8 mouse cellular contexts compared by ENCODE assay signal in the genomic region with DNA sequence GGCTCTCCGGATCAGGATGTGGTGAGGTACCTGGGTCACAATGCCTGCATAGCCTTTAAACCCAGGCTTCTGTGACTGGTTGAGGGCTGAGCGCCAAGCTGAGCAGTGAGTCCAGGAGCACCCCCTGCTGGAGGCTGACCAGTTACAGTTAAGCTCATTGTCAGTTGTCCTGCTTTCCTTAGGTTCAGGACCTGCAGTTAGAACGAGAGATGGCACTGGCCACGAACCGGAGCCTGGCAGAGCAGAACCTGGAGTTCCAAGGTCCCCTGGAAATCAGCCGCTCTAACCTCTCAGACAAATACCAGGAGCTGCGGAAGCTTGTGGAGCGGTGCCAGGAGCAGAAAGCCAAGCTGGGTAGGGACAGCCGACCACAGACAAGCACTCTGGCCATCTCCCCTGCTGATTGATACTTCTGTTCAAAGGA. TPM values are rescaled to one million over a fixed set of nuclear protein-coding genes. Genes with fewer than 3 reads are reported as not detected.
DNase-seq lines count a peak whose midpoint lies in the region; ATAC-seq and TF ChIP-seq lines count a peak whose summit lies in the region.

No protein-coding gene starts in this region.

- H3K9ac ChIP-seq in heart, embryonic 14.5 days (ENCODE audit: low read length), result peak overlapping the region; percentile 44; the same call in 1 of the 2 replicates
- no peak overlapping the region for H3K9ac ChIP-seq in kidney, postnatal 0 days (ENCODE audit: low read depth, low read length)
- no peak overlapping the region for H3K9ac ChIP-seq in liver, embryonic 12.5 days
- H3K9ac ChIP-seq in neural tube, embryonic 12.5 days, result no peak overlapping the region

- peak overlapping the region; percentile 97 to 98 for H3K27ac ChIP-seq in heart, embryonic 14.5 days (replicated peaks in 1 of 2; ENCODE audit: control insufficient read depth in 1 of 2, insufficient read depth in 1 of 2, low read depth in 2 of 2, low read length in 2 of 2)
- no peak overlapping the region for H3K27ac ChIP-seq in kidney, postnatal 0 days
- no peak overlapping the region for H3K27ac ChIP-seq in liver, embryonic 12.5 days
- peak overlapping the region; percentile 82 for H3K27ac ChIP-seq in neural tube, embryonic 12.5 days
- H3K27ac ChIP-seq in thymus, adult 2 months (ENCODE audit: control insufficient read depth, insufficient read depth, low read length), result no peak overlapping the region

- TF ChIP-seq CTCF in kidney, postnatal 0 days (IDR thresholded peaks at IDR 0.05; ENCODE audit: low read depth), result peak; percentile 75
- TF ChIP-seq CTCF in thymus, adult 2 months (IDR thresholded peaks at IDR 0.05; ENCODE audit: borderline replicate concordance, control insufficient read depth, extremely low read depth, insufficient read depth, low read length, poor library complexity), result 0 out of 2 replicates have a peak, but pooled peaks have one; percentile 49

- no peak for TF ChIP-seq POLR2A in thymus, adult 2 months (IDR thresholded peaks at IDR 0.05; ENCODE audit: control insufficient read depth, extremely low read depth, insufficient read depth, low read length, poor library complexity)

- no peaks in the 10 kb centered on the region for H3K9me3 ChIP-seq in heart, embryonic 14.5 days (ENCODE audit: control insufficient read depth, low read length)
- H3K9me3 ChIP-seq in kidney, postnatal 0 days (replicated peaks; ENCODE audit: low read length), result no peaks in the 10 kb centered on the region
- no peaks in the 10 kb centered on the region for H3K9me3 ChIP-seq in liver, embryonic 12.5 days (replicated peaks)
- no peaks in the 10 kb centered on the region for H3K9me3 ChIP-seq in neural tube, embryonic 12.5 days

- H3K4me2 ChIP-seq in heart, embryonic 14.5 days (ENCODE audit: low read length), result peak overlapping the region; percentile 23; the same call in 1 of the 2 replicates
- H3K4me2 ChIP-seq in kidney, postnatal 0 days (ENCODE audit: low read length), result no peak overlapping the region
- no peak overlapping the region for H3K4me2 ChIP-seq in liver, embryonic 12.5 days
- H3K4me2 ChIP-seq in neural tube, embryonic 12.5 days (replicated peaks), result peak overlapping the region; percentile 25; the same call in 1 of the 2 replicates

- peak; percentile 48; the same call in 1 of the 2 replicates for ATAC-seq in heart, embryonic 14.5 days (ENCODE audit: insufficient number of reproducible peaks, insufficient read depth, low FRiP score, low read depth)
- no peak for ATAC-seq in kidney, postnatal 0 days (replicated peaks; ENCODE audit: low FRiP score, low read depth)
- ATAC-seq in liver, embryonic 12.5 days, result peak; percentile 39
- ATAC-seq in neural tube, embryonic 12.5 days (ENCODE audit: low FRiP score, low read depth), result peak; percentile 36

- peaks cover 61% of the 10 kb centered on the region for H3K36me3 ChIP-seq in heart, embryonic 14.5 days (ENCODE audit: control insufficient read depth, insufficient read depth, low read length)
- H3K36me3 ChIP-seq in kidney, postnatal 0 days (ENCODE audit: insufficient read depth, low read length), result peaks cover 47% of the 10 kb centered on the region
- H3K36me3 ChIP-seq in liver, embryonic 12.5 days, result peaks cover 78% of the 10 kb centered on the region
- H3K36me3 ChIP-seq in neural tube, embryonic 12.5 days, result peaks cover 49% of the 10 kb centered on the region
- peaks cover 16% of the 10 kb centered on the region for H3K36me3 ChIP-seq in thymus, adult 2 months (ENCODE audit: control insufficient read depth, insufficient read depth, low read length)

- H3K4me1 ChIP-seq in heart, embryonic 14.5 days (ENCODE audit: control insufficient read depth in 2 of 2, insufficient read depth in 2 of 2, low read length in 2 of 2), result peaks cover 22 to 40% of the 10 kb centered on the region in 2 experiments
- H3K4me1 ChIP-seq in kidney, postnatal 0 days (replicated peaks; ENCODE audit: insufficient read depth, low read length), result no peaks in the 10 kb centered on the region
- peaks cover 19% of the 10 kb centered on the region for H3K4me1 ChIP-seq in liver, embryonic 12.5 days
- H3K4me1 ChIP-seq in neural tube, embryonic 12.5 days, result peaks cover 13% of the 10 kb centered on the region
- peaks cover 7% of the 10 kb centered on the region for H3K4me1 ChIP-seq in thymus, adult 2 months (replicated peaks; ENCODE audit: control insufficient read depth, insufficient read depth, low read length)

- DNase-seq in CD8-positive naive resting alpha-beta T cell, adult 2 months (ENCODE audit: low read depth in 2 of 2, low spot score in 2 of 2), result peak; percentile 31 to 49
- peak; percentile 93 for DNase-seq in brain, adult 2 months (ENCODE audit: low read depth, low spot score)
- peak; percentile 47 for DNase-seq in fibroblast of lung, adult 2 months (ENCODE audit: low read depth)
- peak; percentile 56 for DNase-seq in kidney, postnatal 0 days (ENCODE audit: low spot score)
- peak; percentile 61 for DNase-seq in thymus, adult 2 months

- H3K27me3 ChIP-seq in heart, embryonic 14.5 days (ENCODE audit: control insufficient read depth, insufficient read depth, low read length), result no peaks in the 10 kb centered on the region
- H3K27me3 ChIP-seq in kidney, postnatal 0 days (ENCODE audit: insufficient read depth, low read length), result no peaks in the 10 kb centered on the region
- no peaks in the 10 kb centered on the region for H3K27me3 ChIP-seq in liver, embryonic 12.5 days (replicated peaks)
- no peaks in the 10 kb centered on the region for H3K27me3 ChIP-seq in neural tube, embryonic 12.5 days (replicated peaks)
- no peaks in the 10 kb centered on the region for H3K27me3 ChIP-seq in thymus, adult 2 months (ENCODE audit: control insufficient read depth, insufficient read depth, low read length)

- 60% methylated on average over 9 of the region's 9 CpGs for WGBS in heart, embryonic 14.5 days
- 82% methylated on average over 9 of the region's 9 CpGs for WGBS in kidney, postnatal 0 days
- 80% methylated on average over 9 of the region's 9 CpGs for WGBS in liver, embryonic 12.5 days (ENCODE audit: insufficient replicate concordance)
- 78% methylated on average over 9 of the region's 9 CpGs for WGBS in neural tube, embryonic 12.5 days
- 61% methylated on average over 9 of the region's 9 CpGs for WGBS in thymus, adult 2 months

- no peak overlapping the region for H3K4me3 ChIP-seq in heart, embryonic 14.5 days (ENCODE audit: control insufficient read depth in 1 of 2, insufficient read depth in 1 of 2, low read depth in 1 of 2, low read length in 2 of 2)
- no peak overlapping the region for H3K4me3 ChIP-seq in kidney, postnatal 0 days (replicated peaks; ENCODE audit: low read depth, low read length)
- no peak overlapping the region for H3K4me3 ChIP-seq in liver, embryonic 12.5 days
- no peak overlapping the region for H3K4me3 ChIP-seq in neural tube, embryonic 12.5 days
- no peak overlapping the region for H3K4me3 ChIP-seq in thymus, adult 2 months (ENCODE audit: control insufficient read depth, insufficient read depth, low read length)

RNA-seq across cellular contexts. Expression of a gene that starts 21.6 kb away (rescaled TPM):
- 28.4 and 30.0 TPM in 2 replicates for polyA plus RNA-seq in heart, embryonic 14.5 days (2014; fragmentation: Nextera tagmentation; extraction: Ambion mirVana)
- polyA plus RNA-seq in kidney, postnatal 0 days (2015; fragmentation: Nextera tagmentation; extraction: Ambion mirVana), result 32.1 and 35.5 TPM in 2 replicates
- 14.5 and 14.8 TPM in 2 replicates for polyA plus RNA-seq in liver, embryonic 12.5 days (2016; fragmentation: Nextera tagmentation; extraction: Ambion mirVana)
- 33.8 and 39.2 TPM in 2 replicates for polyA plus RNA-seq in neural tube, embryonic 12.5 days (2016; fragmentation: Nextera tagmentation; extraction: Ambion mirVana)
- 38.2 and 40.4 TPM in 2 replicates for polyA plus RNA-seq in thymus, adult 2 months (2012; rRNA removed)

RNA-seq across cellular contexts. Expression of a gene that starts 28.7 kb away (rescaled TPM):
- polyA plus RNA-seq in heart, embryonic 14.5 days (2014; fragmentation: Nextera tagmentation; extraction: Ambion mirVana), result 0.66 and 1.4 TPM in 2 replicates
- 0.11 and 0.23 TPM in 2 replicates for polyA plus RNA-seq in kidney, postnatal 0 days (2015; fragmentation: Nextera tagmentation; extraction: Ambion mirVana)
- polyA plus RNA-seq in liver, embryonic 12.5 days (2016; fragmentation: Nextera tagmentation; extraction: Ambion mirVana), result 0.24 TPM in 1 of 2 replicates, not detected in the other
- 0.08 TPM in 1 of 2 replicates, not detected in the other for polyA plus RNA-seq in neural tube, embryonic 12.5 days (2016; fragmentation: Nextera tagmentation; extraction: Ambion mirVana)
- 250 and 282 TPM in 2 replicates for polyA plus RNA-seq in thymus, adult 2 months (2012; rRNA removed)

RNA-seq across cellular contexts. Expression of a gene that starts 32.2 kb away (rescaled TPM):
- not detected in 2 replicates for polyA plus RNA-seq in heart, embryonic 14.5 days (2014; fragmentation: Nextera tagmentation; extraction: Ambion mirVana)
- polyA plus RNA-seq in kidney, postnatal 0 days (2015; fragmentation: Nextera tagmentation; extraction: Ambion mirVana), result 0.43 and 0.70 TPM in 2 replicates
- polyA plus RNA-seq in liver, embryonic 12.5 days (2016; fragmentation: Nextera tagmentation; extraction: Ambion mirVana), result 0.08 TPM in 1 of 2 replicates, not detected in the other
- not detected in 2 replicates for polyA plus RNA-seq in neural tube, embryonic 12.5 days (2016; fragmentation: Nextera tagmentation; extraction: Ambion mirVana)
- polyA plus RNA-seq in thymus, adult 2 months (2012; rRNA removed), result 0.46 and 0.59 TPM in 2 replicates

Comparison
In these comparisons a context has a peak if more than half of its experiments do, and no peak if none do; other contexts are left out.
1. DNase-seq: peak in every context shown above with its lines; median percentile 93 in brain, adult 2 months; 61 in thymus, adult 2 months; 56 in kidney, postnatal 0 days; 47 in fibroblast of lung, adult 2 months; 40 in CD8-positive naive resting alpha-beta T cell, adult 2 months.
2. H3K27ac ChIP-seq: peak in heart, embryonic 14.5 days (2 of 2) and neural tube, embryonic 12.5 days (single experiment); none in kidney, postnatal 0 days (single experiment), liver, embryonic 12.5 days (single experiment) and thymus, adult 2 months (single experiment).
3. H3K4me2 ChIP-seq: peak in heart, embryonic 14.5 days (single experiment) and neural tube, embryonic 12.5 days (single experiment); none in kidney, postnatal 0 days (single experiment) and liver, embryonic 12.5 days (single experiment).
4. RNA of a gene that starts 28.7 kb away (polyA plus RNA-seq): 250 to 282 TPM in thymus, adult 2 months; 0.66 to 1.4 TPM in heart, embryonic 14.5 days, 0.11 to 0.23 TPM in kidney, postnatal 0 days, 0.08 TPM in neural tube, embryonic 12.5 days and 0.24 TPM in liver, embryonic 12.5 days; every median in the first group is over 100 times any median in the second.